ENCODE assay signal across 8 mouse cellular contexts in the genomic region with DNA sequence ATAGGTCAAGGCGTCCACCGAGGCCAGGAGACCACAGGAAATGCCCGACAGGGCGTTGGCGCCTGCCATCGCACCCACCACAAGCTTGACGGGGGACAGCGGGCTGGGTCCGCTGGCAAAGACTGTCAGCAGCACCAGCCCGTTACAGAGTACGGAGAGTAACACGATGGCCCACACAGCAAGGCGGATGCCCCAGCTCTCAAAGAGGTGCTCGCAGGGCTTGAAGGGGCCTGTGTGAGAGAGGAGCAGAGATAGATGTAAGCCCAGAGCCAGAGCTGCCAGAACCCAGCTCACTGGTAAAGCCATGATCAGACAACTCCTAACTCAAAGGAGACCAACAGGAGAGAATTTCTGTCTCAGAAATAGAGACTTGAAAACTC. TPM values are rescaled to one million over a fixed set of nuclear protein-coding genes. Genes with fewer than 3 reads are reported as not detected.
DNase-seq lines count a peak whose midpoint lies in the region; ATAC-seq and TF ChIP-seq lines count a peak whose summit lies in the region.

No protein-coding gene starts in this region.

- H3K4me1 ChIP-seq in cerebellum, adult 2 months (ENCODE audit: control insufficient read depth, insufficient read depth, low read length), result no peaks in the 10 kb centered on the region
- peaks cover 5% of the 10 kb centered on the region for H3K4me1 ChIP-seq in spleen, adult 2 months (ENCODE audit: control insufficient read depth, insufficient read depth, insufficient read length)
- peaks cover 19% of the 10 kb centered on the region for H3K4me1 ChIP-seq in limb, embryonic 15.5 days
- H3K4me1 ChIP-seq in stomach, embryonic 15.5 days, result peaks cover 6% of the 10 kb centered on the region; the same call in 1 of the 2 replicates

- no peak for DNase-seq in cerebellum, adult 2 months
- no peak for DNase-seq in cerebellum, postnatal 4 days (ENCODE audit: low spot score in 2 of 2)
- no peak for DNase-seq in spleen, adult 2 months (ENCODE audit: low read depth in 1 of 2, low spot score in 2 of 2)
- DNase-seq in spleen, adult 18-20 months, result no peak
- DNase-seq in ovary, postnatal 36 days (ENCODE audit: low spot score), result no peak
- no peak for DNase-seq in gastrocnemius, postnatal 10 days

- H3K4me3 ChIP-seq in cerebellum, adult 2 months (replicated peaks; ENCODE audit: insufficient read depth, low read depth, low read length), result peak overlapping the region; percentile 37
- H3K4me3 ChIP-seq in spleen, adult 2 months (ENCODE audit: extremely low read depth, insufficient read depth, insufficient read length), result 0 out of 2 replicates have a peak overlapping the region, but pooled peaks have one; percentile 39
- peak overlapping the region; percentile 37 for H3K4me3 ChIP-seq in limb, embryonic 15.5 days
- peak overlapping the region; percentile 38 for H3K4me3 ChIP-seq in stomach, embryonic 15.5 days (replicated peaks)

- no peaks in the 10 kb centered on the region for H3K36me3 ChIP-seq in spleen, adult 2 months (ENCODE audit: control insufficient read depth, insufficient read depth, low read length)
- no peaks in the 10 kb centered on the region for H3K36me3 ChIP-seq in limb, embryonic 15.5 days
- H3K36me3 ChIP-seq in stomach, embryonic 15.5 days, result no peaks in the 10 kb centered on the region

- ATAC-seq in limb, embryonic 15.5 days (ENCODE audit: insufficient number of reproducible peaks, low FRiP score, low TSS enrichment, low read depth), result no peak
- no peak for ATAC-seq in stomach, embryonic 15.5 days (ENCODE audit: insufficient read depth, low FRiP score, low read depth)

- WGBS in cerebellum, adult 2 months, result 5% methylated on average over 14 of the region's 14 CpGs
- WGBS in spleen, adult 2 months, result 27% methylated on average over 14 of the region's 14 CpGs
- 18% methylated on average over 14 of the region's 14 CpGs for WGBS in limb, embryonic 15.5 days
- 17% methylated on average over 14 of the region's 14 CpGs for WGBS in stomach, embryonic 15.5 days

- H3K9me3 ChIP-seq in limb, embryonic 15.5 days, result no peaks in the 10 kb centered on the region
- H3K9me3 ChIP-seq in stomach, embryonic 15.5 days, result no peaks in the 10 kb centered on the region

- peak overlapping the region; percentile 76 for H3K4me2 ChIP-seq in limb, embryonic 15.5 days
- peak overlapping the region; percentile 89 for H3K4me2 ChIP-seq in stomach, embryonic 15.5 days

- no peak overlapping the region for H3K9ac ChIP-seq in limb, embryonic 15.5 days
- no peak overlapping the region for H3K9ac ChIP-seq in stomach, embryonic 15.5 days

- H3K27me3 ChIP-seq in cerebellum, adult 2 months (ENCODE audit: control insufficient read depth, insufficient read depth, low read length), result no peaks in the 10 kb centered on the region
- H3K27me3 ChIP-seq in spleen, adult 2 months (ENCODE audit: control insufficient read depth, insufficient read depth, low read length), result peaks cover 2% of the 10 kb centered on the region; the same call in 1 of the 2 replicates
- H3K27me3 ChIP-seq in limb, embryonic 15.5 days, result peaks cover 5% of the 10 kb centered on the region
- 0 out of 2 replicates have a peak, but pooled peaks cover 4% of the 10 kb centered on the region for H3K27me3 ChIP-seq in stomach, embryonic 15.5 days (replicated peaks)

- H3K27ac ChIP-seq in cerebellum, adult 2 months (ENCODE audit: insufficient read depth, low read length), result no peak overlapping the region
- no peak overlapping the region for H3K27ac ChIP-seq in spleen, adult 2 months (ENCODE audit: insufficient read depth, low read length)
- H3K27ac ChIP-seq in limb, embryonic 15.5 days, result no peak overlapping the region
- no peak overlapping the region for H3K27ac ChIP-seq in stomach, embryonic 15.5 days

- no peak for TF ChIP-seq CTCF in cerebellum, adult 2 months (IDR thresholded peaks at IDR 0.05; ENCODE audit: borderline replicate concordance, insufficient read depth, low read depth, low read length)
- TF ChIP-seq CTCF in spleen, adult 2 months (IDR thresholded peaks at IDR 0.05; ENCODE audit: extremely low read depth, insufficient read depth, insufficient read length, insufficient replicate concordance), result no peak

- no peak for TF ChIP-seq POLR2A in cerebellum, adult 2 months (IDR thresholded peaks at IDR 0.05; ENCODE audit: borderline replicate concordance, insufficient read depth, low read length)
- no peak for TF ChIP-seq POLR2A in spleen, adult 2 months (IDR thresholded peaks at IDR 0.05; ENCODE audit: low read depth, low read length)

RNA-seq across cellular contexts. Expression of gene Ube2t, which starts 25.6 kb away (rescaled TPM):
- 2.7 and 3.5 TPM in 2 replicates for polyA plus RNA-seq in cerebellum, adult 2 months (2012; rRNA removed)
- polyA plus RNA-seq in spleen, adult 2 months (2012; rRNA removed), result 2.1 and 3.8 TPM in 2 replicates
- polyA plus RNA-seq in limb, embryonic 15.5 days (2015; fragmentation: Nextera tagmentation; extraction: Ambion mirVana), result 25.3 and 25.7 TPM in 2 replicates
- 33.4 and 34.0 TPM in 2 replicates for polyA plus RNA-seq in stomach, embryonic 15.5 days (2015; fragmentation: Nextera tagmentation; extraction: Ambion mirVana)
- 1 to 10 TPM; 7.2 to 8.8 TPM for total RNA-seq in gastrocnemius, postnatal 10 days (2021)

RNA-seq across cellular contexts. Expression of gene Ppp1r12b, which starts 32.2 kb away (rescaled TPM):
- polyA plus RNA-seq in cerebellum, adult 2 months (2012; rRNA removed), result 22.2 and 23.8 TPM in 2 replicates
- polyA plus RNA-seq in spleen, adult 2 months (2012; rRNA removed), result 6.1 and 6.5 TPM in 2 replicates
- 7.7 and 8.9 TPM in 2 replicates for polyA plus RNA-seq in limb, embryonic 15.5 days (2015; fragmentation: Nextera tagmentation; extraction: Ambion mirVana)
- polyA plus RNA-seq in stomach, embryonic 15.5 days (2015; fragmentation: Nextera tagmentation; extraction: Ambion mirVana), result 20.2 and 20.3 TPM in 2 replicates
- 100 to 1,000 TPM; 199 to 221 TPM for total RNA-seq in gastrocnemius, postnatal 10 days (2021)
